Mouse (Mus musculus): ENCODE data around the gene Oas1h.
"Not testable (repeated sequence)": the region's sequence is repeated elsewhere in the genome, so short reads cannot be mapped to it uniquely, and the experiment has no call there.

The Oas1h gene

GRCm38 (mm10) chr5:120878803-120879202 lies 17.6 kb downstream of the Oas1h start:
- not testable (repeated sequence) for DNase-seq (ENCODE audit: extremely low read depth, insufficient read length, low spot score)

- not testable (repeated sequence) for DNase-seq (ENCODE audit: extremely low read depth, insufficient read length, low spot score)
These were observed 20.5 kb downstream of the Oas1h start for GRCm38 (mm10) chr5:120881681-120882080.

- DNase-seq (ENCODE audit: extremely low read depth, insufficient read length, low spot score) = not testable (repeated sequence)
These were observed 26.2 kb downstream of the Oas1h start, which contains the start of gene Oas1g for GRCm38 (mm10) chr5:120887413-120887812. Oas1g (minus strand) TSS chr5:120887613.

GRCm38 (mm10) chr5:120887831-120888230 lies 26.6 kb downstream of the Oas1h start:
- no peak for DNase-seq (ENCODE audit: extremely low read depth, insufficient read length, low spot score)

- DNase-seq (ENCODE audit: extremely low read depth, insufficient read length, low spot score) = not testable (repeated sequence)
These were observed 27.1 kb downstream of the Oas1h start for GRCm38 (mm10) chr5:120888294-120888815.

- no peak for DNase-seq (ENCODE audit: extremely low read depth, insufficient read length, low spot score)
These were observed 28.8 kb downstream of the Oas1h start for GRCm38 (mm10) chr5:120890026-120890425.

- no peak for DNase-seq (ENCODE audit: extremely low read depth, insufficient read length, low spot score)
These were observed 29.8 kb downstream of the Oas1h start for GRCm38 (mm10) chr5:120890991-120891390.

GRCm38 (mm10) chr5:120891566-120892242 lies 30.5 kb downstream of the Oas1h start:
- DNase-seq (ENCODE audit: extremely low read depth, insufficient read length, low spot score) = not testable (repeated sequence)

GRCm38 (mm10) chr5:120892243-120892660 lies 31.0 kb downstream of the Oas1h start:
- DNase-seq (ENCODE audit: extremely low read depth, insufficient read length, low spot score) = no peak

- DNase-seq (ENCODE audit: extremely low read depth, insufficient read length, low spot score) = not testable (repeated sequence)
These were observed 32.6 kb downstream of the Oas1h start for GRCm38 (mm10) chr5:120893866-120894265.

- DNase-seq (ENCODE audit: extremely low read depth, insufficient read length, low spot score) = not testable (repeated sequence)
These were observed 33.5 kb downstream of the Oas1h start for GRCm38 (mm10) chr5:120894692-120895091.

GRCm38 (mm10) chr5:120895231-120895900 lies 34.1 kb downstream of the Oas1h start:
- DNase-seq (ENCODE audit: extremely low read depth, insufficient read length, low spot score) = no peak

- no peak for DNase-seq (ENCODE audit: extremely low read depth, insufficient read length, low spot score)
These were observed 37.1 kb downstream of the Oas1h start for GRCm38 (mm10) chr5:120898307-120898706.

GRCm38 (mm10) chr5:120898726-120899125 lies 37.5 kb downstream of the Oas1h start:
- no peak for DNase-seq (ENCODE audit: extremely low read depth, insufficient read length, low spot score)

- DNase-seq (ENCODE audit: extremely low read depth, insufficient read length, low spot score) = no peak
These were observed 39.4 kb downstream of the Oas1h start for GRCm38 (mm10) chr5:120900666-120901065.

GRCm38 (mm10) chr5:120902056-120902455 lies 40.8 kb downstream of the Oas1h start:
- DNase-seq (ENCODE audit: extremely low read depth, insufficient read length, low spot score) = no peak

- not testable (repeated sequence) for DNase-seq (ENCODE audit: extremely low read depth, insufficient read length, low spot score)
These were observed 45.8 kb downstream of the Oas1h start, which contains the start of gene Oas1a for GRCm38 (mm10) chr5:120906791-120907733. Oas1a (minus strand) TSS chr5:120907521.

GRCm38 (mm10) chr5:120908196-120908920 lies 47.1 kb downstream of the Oas1h start:
- DNase-seq (ENCODE audit: extremely low read depth, insufficient read length, low spot score) = no peak

- DNase-seq (ENCODE audit: extremely low read depth, insufficient read length, low spot score) = not testable (repeated sequence)
These were observed 53.0 kb downstream of the Oas1h start, which contains the start of gene Oas1d for GRCm38 (mm10) chr5:120914204-120914603. Oas1d (plus strand) TSS chr5:120914536.

All from 3134 (cell line).